In the genomic region with DNA sequence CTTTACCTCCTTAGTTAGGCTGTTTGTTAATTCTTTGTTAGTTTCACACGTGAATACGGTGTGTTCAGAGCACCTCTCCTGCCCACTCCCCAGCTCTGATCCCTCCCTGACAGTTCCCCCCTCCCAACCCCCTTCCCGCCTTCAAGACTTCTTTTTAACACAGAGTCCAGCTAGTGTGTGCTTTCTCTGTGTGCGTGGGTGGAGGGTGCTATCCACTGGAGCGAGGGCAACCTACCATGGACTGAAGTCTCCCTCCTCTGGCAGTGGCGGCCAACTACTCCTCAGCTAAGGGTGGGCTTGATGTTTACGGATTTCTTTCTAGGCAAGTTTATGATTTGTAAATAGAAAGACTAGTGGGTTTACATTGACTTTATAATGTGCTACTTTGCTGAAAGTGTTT, we compare ENCODE assay signal across 11 mouse cellular contexts. TPM values are rescaled to one million over a fixed set of nuclear protein-coding genes. Genes with fewer than 3 reads are reported as not detected.
DNase-seq lines count a peak whose midpoint lies in the region; ATAC-seq and TF ChIP-seq lines count a peak whose summit lies in the region.
"Had no signal": no experiment of that assay in that cellular context is flagged by ENCODE, and none has a peak within 500 bp of the region (broad histone marks: within the 10 kb centered on the region; RNA-seq: fewer than 3 reads in every experiment).

No protein-coding gene starts in this region.

- H3K79me2 ChIP-seq in heart, adult 2 months (replicated peaks; ENCODE audit: control insufficient read depth, insufficient read depth, low read length), result no peaks in the 10 kb centered on the region

- no peaks in the 10 kb centered on the region for H3K27me3 ChIP-seq in heart, adult 2 months (ENCODE audit: control insufficient read depth, insufficient read depth, low read length)
- no peaks in the 10 kb centered on the region for H3K27me3 ChIP-seq in lung, postnatal 0 days (replicated peaks; ENCODE audit: insufficient read depth, low read length)
- H3K27me3 ChIP-seq: limb, embryonic 13.5 days had no signal

- no peak for TF ChIP-seq POLR2A in heart, adult 2 months (IDR thresholded peaks at IDR 0.05; ENCODE audit: insufficient read depth, low read depth, low read length)

- intact Hi-C loops in heart, adult 2 months (cut with DNase I), result no loop called here
- intact Hi-C loops in left cerebral cortex, postnatal 25 days (cut with DNase I), result no loop called here

- no peak for TF ChIP-seq EP300 in heart, adult 2 months (IDR thresholded peaks at IDR 0.05; ENCODE audit: insufficient read depth, low read depth, low read length)
- no peak for TF ChIP-seq EP300 in lung, postnatal 0 days (IDR thresholded peaks at IDR 0.05)

- WGBS in heart, adult 2 months, result 81% methylated on average over 7 of the region's 7 CpGs
- WGBS in lung, postnatal 0 days, result 68% methylated on average over 7 of the region's 7 CpGs

- H3K27ac ChIP-seq in heart, adult 2 months, result no peak overlapping the region
- no peak overlapping the region for H3K27ac ChIP-seq in lung, postnatal 0 days (ENCODE audit: low read length)
- H3K27ac ChIP-seq: limb, embryonic 13.5 days had no signal

- DNase-seq in heart, adult 2 months, result no peak
- DNase-seq in heart, adult 9 months (ENCODE audit: low spot score in 2 of 2), result no peak
- DNase-seq in lung, postnatal 0 days (ENCODE audit: low spot score), result no peak
- DNase-seq in lung, postnatal 14 days, result no peak
- peak; percentile 76 for DNase-seq in thymus, postnatal 25 days
- DNase-seq in left cerebral cortex, postnatal 25 days (ENCODE audit: low spot score in 2 of 2), result no peak
- no peak for DNase-seq in left cerebral cortex, adult 11 months (ENCODE audit: low spot score)
- DNase-seq: gastrocnemius, postnatal 14 days had no signal

- H3K9me3 ChIP-seq in lung, postnatal 0 days (ENCODE audit: low read length), result no peaks in the 10 kb centered on the region

- no peaks in the 10 kb centered on the region for H3K4me1 ChIP-seq in heart, adult 2 months (ENCODE audit: control insufficient read depth, insufficient read depth, low read length)
- no peaks in the 10 kb centered on the region for H3K4me1 ChIP-seq in lung, postnatal 0 days (ENCODE audit: insufficient read depth, low read depth, low read length)
- H3K4me1 ChIP-seq: limb, embryonic 13.5 days had no signal

- H3K4me2 ChIP-seq in lung, postnatal 0 days (replicated peaks; ENCODE audit: low read depth, low read length), result no peak overlapping the region
- H3K4me2 ChIP-seq: limb, embryonic 13.5 days had no signal

- no peak for ATAC-seq in lung, postnatal 0 days
- peak; percentile 61 for ATAC-seq in megakaryocyte, adult 5-6 weeks (ENCODE audit: poor library complexity, severe bottlenecking)
- ATAC-seq: midbrain, embryonic 16.5 days had no signal

- TF ChIP-seq CTCF in heart, adult 2 months (IDR thresholded peaks at IDR 0.05), result 0 out of 2 replicates have a peak, but pooled peaks have one; percentile 6
- TF ChIP-seq CTCF in lung, postnatal 0 days (IDR thresholded peaks at IDR 0.05), result peak; percentile 16; the same call in 1 of the 2 replicates

- no peak overlapping the region for H3K4me3 ChIP-seq in heart, adult 2 months
- no peak overlapping the region for H3K4me3 ChIP-seq in lung, postnatal 0 days (ENCODE audit: low read depth, low read length)
- H3K4me3 ChIP-seq: limb, embryonic 13.5 days had no signal

- no peak overlapping the region for H3K9ac ChIP-seq in heart, adult 2 months (ENCODE audit: low read depth, low read length)
- H3K9ac ChIP-seq in lung, postnatal 0 days (replicated peaks; ENCODE audit: low read depth), result no peak overlapping the region
- H3K9ac ChIP-seq: limb, embryonic 13.5 days had no signal

- no peaks in the 10 kb centered on the region for H3K36me3 ChIP-seq in heart, adult 2 months (ENCODE audit: control insufficient read depth, insufficient read depth, low read length)
- peaks cover 7% of the 10 kb centered on the region; the same call in 1 of the 2 replicates for H3K36me3 ChIP-seq in lung, postnatal 0 days (ENCODE audit: insufficient read depth, low read length)

RNA-seq across cellular contexts. Expression of gene Cep19, which starts 8.6 kb away (rescaled TPM):
- total RNA-seq in heart, adult 2 months (2021), result 1 to 10 TPM; 8.6 to 9.8 TPM
- 8.8 and 9.7 TPM in 2 replicates for polyA plus RNA-seq in heart, adult 2 months (2012; rRNA removed)
- 17.3 and 21.6 TPM in 2 replicates for polyA plus RNA-seq in lung, postnatal 0 days (2015; fragmentation: Nextera tagmentation; extraction: Ambion mirVana)
- 24.0 and 27.4 TPM in 2 replicates for total RNA-seq in megakaryocyte, adult 5-6 weeks (2015)
- total RNA-seq in megakaryocyte, adult 5-6 weeks (2017), result 36.6 and 44.3 TPM in 2 replicates
- 10 to 100 TPM; 74.3 to 74.5 TPM for total RNA-seq in left cerebral cortex, postnatal 25 days (2021)

RNA-seq across cellular contexts. Expression of gene Pigx, which starts 8.6 kb away (rescaled TPM):
- 10 to 100 TPM; 21.0 to 21.2 TPM for total RNA-seq in heart, adult 2 months (2021)
- 12.4 and 23.2 TPM in 2 replicates for polyA plus RNA-seq in heart, adult 2 months (2012; rRNA removed)
- 57.7 and 61.4 TPM in 2 replicates for polyA plus RNA-seq in lung, postnatal 0 days (2015; fragmentation: Nextera tagmentation; extraction: Ambion mirVana)
- 84.8 and 109 TPM in 2 replicates for total RNA-seq in megakaryocyte, adult 5-6 weeks (2015)
- 33.2 and 38.3 TPM in 2 replicates for total RNA-seq in megakaryocyte, adult 5-6 weeks (2017)
- total RNA-seq in left cerebral cortex, postnatal 25 days (2021), result 10 to 100 TPM; 23.9 to 27.1 TPM

RNA-seq across cellular contexts. Expression of gene Pak2, which starts 29.0 kb away (rescaled TPM):
- total RNA-seq in heart, adult 2 months (2021), result 10 to 100 TPM; 26.3 to 27.3 TPM
- polyA plus RNA-seq in heart, adult 2 months (2012; rRNA removed), result 9.6 and 15.3 TPM in 2 replicates
- polyA plus RNA-seq in lung, postnatal 0 days (2015; fragmentation: Nextera tagmentation; extraction: Ambion mirVana), result 25.8 and 30.6 TPM in 2 replicates
- 78.8 and 81.9 TPM in 2 replicates for total RNA-seq in megakaryocyte, adult 5-6 weeks (2015)
- total RNA-seq in megakaryocyte, adult 5-6 weeks (2017), result 78.5 and 88.8 TPM in 2 replicates
- 10 to 100 TPM; 25.6 to 26.0 TPM for total RNA-seq in left cerebral cortex, postnatal 25 days (2021)

RNA-seq across cellular contexts. Expression of gene Nrros, which starts 57.2 kb away (rescaled TPM):
- 1 to 10 TPM; 3.9 to 4.7 TPM for total RNA-seq in heart, adult 2 months (2021)
- polyA plus RNA-seq in heart, adult 2 months (2012; rRNA removed), result 9.1 and 9.5 TPM in 2 replicates
- 31.5 and 43.5 TPM in 2 replicates for polyA plus RNA-seq in lung, postnatal 0 days (2015; fragmentation: Nextera tagmentation; extraction: Ambion mirVana)
- total RNA-seq in megakaryocyte, adult 5-6 weeks (2015), result 194 and 211 TPM in 2 replicates
- 134 and 165 TPM in 2 replicates for total RNA-seq in megakaryocyte, adult 5-6 weeks (2017)
- 1 to 10 TPM; 7.9 to 8.9 TPM for total RNA-seq in left cerebral cortex, postnatal 25 days (2021)
